16 mouse cellular contexts compared by ENCODE assay signal in genomic region chr1:72295746-72296145, GRCm38 (mm10). TPM values are rescaled to one million over a fixed set of nuclear protein-coding genes. Genes with fewer than 3 reads are reported as not detected.
"Had no signal": no experiment of that assay in that cellular context is flagged by ENCODE, and none has a peak within 500 bp of the region (broad histone marks: within the 10 kb centered on the region; RNA-seq: fewer than 3 reads in every experiment).

No protein-coding gene starts in this region.

- DNase-seq: kidney, adult 8-10 months; kidney, postnatal 14 days; kidney, postnatal 4 days; liver; lung, adult 18-20 months; lung, postnatal 10 days; lung, postnatal 36 days; retina, postnatal 1 day; right cerebral cortex, postnatal 25 days; thymus, adult 18-20 months; thymus, postnatal 36 days had no signal

- ATAC-seq: intestine, postnatal 0 days; liver, embryonic 12.5 days; midbrain, embryonic 13.5 days; midbrain, embryonic 16.5 days had no signal

RNA-seq across cellular contexts. Expression of gene Tmem169, which starts 11.6 kb away (rescaled TPM):
- total RNA-seq: monocyte, adult 5-6 weeks had no signal
